Mouse (Mus musculus) liver, embryonic 14.5 days (tissue): ENCODE measurements around the gene Slc25a29.

Experiments
- CTCF ChIP-seq: IDR thresholded peaks from 2 replicates; pipeline ENCODE4 v1.5.1; 2016; ENCODE audit warnings: antibody characterized with exemption, low read depth, control low read depth
- EP300 ChIP-seq: IDR thresholded peaks from 2 replicates; pipeline ENCODE4 v1.6.1; 2016; ENCODE audit warnings: antibody characterized with exemption, low read depth

- TF ChIP-seq CTCF (no peak), EP300 (no peak)
These were observed 37.4 kb upstream of the Slc25a29 start for GRCm38 (mm10) chr12:108873122-108873521.
